9 mouse cellular contexts compared by ENCODE assay signal in genomic region chr7:25706578-25707170, GRCm38 (mm10). TPM values are rescaled to one million over a fixed set of nuclear protein-coding genes. Genes with fewer than 3 reads are reported as not detected.
DNase-seq lines count a peak whose midpoint lies in the region; ATAC-seq and TF ChIP-seq lines count a peak whose summit lies in the region.
"Had no signal": no experiment of that assay in that cellular context is flagged by ENCODE, and none has a peak within 500 bp of the region (broad histone marks: within the 10 kb centered on the region; RNA-seq: fewer than 3 reads in every experiment).

No protein-coding gene starts in this region.

- H3K36me3 ChIP-seq in liver, adult 2 months (ENCODE audit: control insufficient read depth, insufficient read depth, low read length) = no peaks in the 10 kb centered on the region
- H3K36me3 ChIP-seq in forebrain, embryonic 10.5 days (replicated peaks) = peaks cover 1% of the 10 kb centered on the region; the same call in 1 of the 2 replicates

- H3K4me3 ChIP-seq in liver, adult 2 months (ENCODE audit: insufficient read depth, low read depth, low read length) = no peak overlapping the region
- no peak overlapping the region for H3K4me3 ChIP-seq in forebrain, embryonic 10.5 days

- peak; percentile 33 for ATAC-seq in common myeloid progenitor, adult 5-6 weeks (replicated peaks; ENCODE audit: low read depth, poor library complexity, severe bottlenecking)
- ATAC-seq in hematopoietic stem cell, adult 5-6 weeks (replicated peaks in 1 of 2; ENCODE audit: insufficient read depth in 1 of 2, low FRiP score in 2 of 2, low TSS enrichment in 1 of 2, low read depth in 1 of 2, poor library complexity in 2 of 2, severe bottlenecking in 2 of 2) = peak; percentile 3 to 16; a peak in 2 of 4 replicates
- ATAC-seq in neutrophil, adult 5-6 weeks (ENCODE audit: extremely low read depth, insufficient number of reproducible peaks, low FRiP score, poor library complexity, severe bottlenecking) = peak; percentile 21; the same call in 1 of the 2 replicates
- ATAC-seq: Patski had no signal

- H3K9me3 ChIP-seq in forebrain, embryonic 10.5 days = peaks cover 8% of the 10 kb centered on the region

- H3K4me1 ChIP-seq in liver, adult 2 months (ENCODE audit: control insufficient read depth, insufficient read depth, low read length) = peaks cover 12% of the 10 kb centered on the region
- peaks cover 57% of the 10 kb centered on the region for H3K4me1 ChIP-seq in forebrain, embryonic 10.5 days

- no peak for TF ChIP-seq POLR2A in liver, adult 2 months (IDR thresholded peaks at IDR 0.05; ENCODE audit: extremely low read depth, insufficient read depth, low read length)

- H3K27me3 ChIP-seq in liver, adult 2 months (ENCODE audit: control insufficient read depth, insufficient read depth, low read length) = no peaks in the 10 kb centered on the region
- peaks cover 31% of the 10 kb centered on the region for H3K27me3 ChIP-seq in forebrain, embryonic 10.5 days (ENCODE audit: poor library complexity, severe bottlenecking)
- H3K27me3 ChIP-seq: Patski had no signal

- H3K79me2 ChIP-seq in liver, adult 2 months (ENCODE audit: control insufficient read depth, insufficient read depth, low read length) = no peaks in the 10 kb centered on the region

- peak overlapping the region; percentile 71 for H3K27ac ChIP-seq in liver, adult 2 months (replicated peaks; ENCODE audit: insufficient read depth, low read depth, low read length)
- H3K27ac ChIP-seq in forebrain, embryonic 10.5 days = no peak overlapping the region

- WGBS in liver, adult 2 months = 80% methylated on average over 7 of the region's 7 CpGs
- 65% methylated on average over 7 of the region's 7 CpGs for WGBS in forebrain, embryonic 10.5 days

- no peak overlapping the region for H3K9ac ChIP-seq in liver, adult 2 months (ENCODE audit: low read depth, low read length)

- no peak for TF ChIP-seq CTCF in liver, adult 2 months (IDR thresholded peaks at IDR 0.05; ENCODE audit: low read depth, low read length)

- DNase-seq in liver, adult 2 months (ENCODE audit: extremely low read depth, low read depth, low spot score) = peak; percentile 45
- no peak for DNase-seq in liver
- DNase-seq in forebrain, embryonic 10.5 days (ENCODE audit: extremely low spot score, low spot score) = no peak
- DNase-seq in thymus, postnatal 36 days = no peak
- DNase-seq: thymus, postnatal 14 days had no signal

RNA-seq across cellular contexts. Expression of gene Ccdc97, which starts 12.2 kb away (rescaled TPM):
- 6.8 and 10.7 TPM in 2 replicates for total RNA-seq in liver, adult 2 months (2014; rRNA removed)
- polyA plus RNA-seq in liver, adult 2 months (2012; rRNA removed) = 34.1 and 38.4 TPM in 2 replicates
- 11.9 and 17.5 TPM in 2 replicates for total RNA-seq in common myeloid progenitor, adult 5-6 weeks (2017)
- 16.7 and 18.9 TPM in 2 replicates for total RNA-seq in hematopoietic stem cell, adult 5-6 weeks (2017)
- 30.7 and 31.9 TPM in 2 replicates for total RNA-seq in neutrophil, adult 5-6 weeks (2017)
- 28.7 and 29.6 TPM in 2 replicates for polyA plus RNA-seq in forebrain, embryonic 10.5 days (2016; fragmentation: Nextera tagmentation; extraction: Ambion mirVana)

RNA-seq across cellular contexts. Expression of gene Tgfb1, which starts 19.9 kb away (rescaled TPM):
- 1.8 and 5.6 TPM in 2 replicates for total RNA-seq in liver, adult 2 months (2014; rRNA removed)
- 4.8 and 6.8 TPM in 2 replicates for polyA plus RNA-seq in liver, adult 2 months (2012; rRNA removed)
- 47.9 and 84.6 TPM in 2 replicates for total RNA-seq in common myeloid progenitor, adult 5-6 weeks (2017)
- 46.0 and 50.7 TPM in 2 replicates for total RNA-seq in hematopoietic stem cell, adult 5-6 weeks (2017)
- total RNA-seq in neutrophil, adult 5-6 weeks (2017) = 66.7 and 71.3 TPM in 2 replicates
- polyA plus RNA-seq in forebrain, embryonic 10.5 days (2016; fragmentation: Nextera tagmentation; extraction: Ambion mirVana) = 0.89 and 1.2 TPM in 2 replicates

RNA-seq across cellular contexts. Expression of gene B9d2, which starts 26.1 kb away (rescaled TPM):
- total RNA-seq in liver, adult 2 months (2014; rRNA removed) = 4.2 and 6.8 TPM in 2 replicates
- 21.0 and 22.5 TPM in 2 replicates for polyA plus RNA-seq in liver, adult 2 months (2012; rRNA removed)
- 39.3 and 60.3 TPM in 2 replicates for total RNA-seq in common myeloid progenitor, adult 5-6 weeks (2017)
- 46.3 and 70.6 TPM in 2 replicates for total RNA-seq in hematopoietic stem cell, adult 5-6 weeks (2017)
- 41.0 and 54.8 TPM in 2 replicates for total RNA-seq in neutrophil, adult 5-6 weeks (2017)
- polyA plus RNA-seq in forebrain, embryonic 10.5 days (2016; fragmentation: Nextera tagmentation; extraction: Ambion mirVana) = 36.9 and 38.1 TPM in 2 replicates

RNA-seq across cellular contexts. Expression of gene Tmem91, which starts 31.7 kb away (rescaled TPM):
- not detected in 2 replicates for total RNA-seq in liver, adult 2 months (2014; rRNA removed)
- not detected in 2 replicates for polyA plus RNA-seq in liver, adult 2 months (2012; rRNA removed)
- total RNA-seq in common myeloid progenitor, adult 5-6 weeks (2017) = 0.46 and 0.87 TPM in 2 replicates
- total RNA-seq in hematopoietic stem cell, adult 5-6 weeks (2017) = 2.3 TPM in 1 of 2 replicates, not detected in the other
- total RNA-seq in neutrophil, adult 5-6 weeks (2017) = 0.70 and 4.5 TPM in 2 replicates
- 2.2 and 3.2 TPM in 2 replicates for polyA plus RNA-seq in forebrain, embryonic 10.5 days (2016; fragmentation: Nextera tagmentation; extraction: Ambion mirVana)

RNA-seq across cellular contexts. Expression of gene Exosc5, which starts 47.7 kb away (rescaled TPM):
- 30.4 and 32.1 TPM in 2 replicates for total RNA-seq in liver, adult 2 months (2014; rRNA removed)
- polyA plus RNA-seq in liver, adult 2 months (2012; rRNA removed) = 70.3 and 75.1 TPM in 2 replicates
- 55.1 and 57.4 TPM in 2 replicates for total RNA-seq in common myeloid progenitor, adult 5-6 weeks (2017)
- total RNA-seq in hematopoietic stem cell, adult 5-6 weeks (2017) = 32.5 and 48.8 TPM in 2 replicates
- total RNA-seq in neutrophil, adult 5-6 weeks (2017) = 33.1 and 40.1 TPM in 2 replicates
- polyA plus RNA-seq in forebrain, embryonic 10.5 days (2016; fragmentation: Nextera tagmentation; extraction: Ambion mirVana) = 81.0 and 82.1 TPM in 2 replicates
